Mouse (Mus musculus) ES-Bruce4 (cell line): ENCODE measurements at regions not wholly inside any gene's neighbourhood (a gene's known extent, or its start where the extent isn't known, plus 50 kb on each side); places are given as distances from the start of the nearest gene placed in this dataset.

Experiments
- CTCF ChIP-seq: IDR thresholded peaks from one replicate; pipeline ENCODE4 v1.8.1; 2011; ENCODE audit warnings: low read depth, low read length
- EP300 ChIP-seq: IDR thresholded peaks from 2 replicates; pipeline ENCODE4 v1.6.1; 2011; ENCODE audit warnings: low read depth, low read length; ENCODE audit not compliant: insufficient read depth
- POLR2A ChIP-seq: IDR thresholded peaks from one replicate; pipeline ENCODE4 v1.8.1; 2011; ENCODE audit warnings: low read length; ENCODE audit not compliant: insufficient read depth

DNA sequence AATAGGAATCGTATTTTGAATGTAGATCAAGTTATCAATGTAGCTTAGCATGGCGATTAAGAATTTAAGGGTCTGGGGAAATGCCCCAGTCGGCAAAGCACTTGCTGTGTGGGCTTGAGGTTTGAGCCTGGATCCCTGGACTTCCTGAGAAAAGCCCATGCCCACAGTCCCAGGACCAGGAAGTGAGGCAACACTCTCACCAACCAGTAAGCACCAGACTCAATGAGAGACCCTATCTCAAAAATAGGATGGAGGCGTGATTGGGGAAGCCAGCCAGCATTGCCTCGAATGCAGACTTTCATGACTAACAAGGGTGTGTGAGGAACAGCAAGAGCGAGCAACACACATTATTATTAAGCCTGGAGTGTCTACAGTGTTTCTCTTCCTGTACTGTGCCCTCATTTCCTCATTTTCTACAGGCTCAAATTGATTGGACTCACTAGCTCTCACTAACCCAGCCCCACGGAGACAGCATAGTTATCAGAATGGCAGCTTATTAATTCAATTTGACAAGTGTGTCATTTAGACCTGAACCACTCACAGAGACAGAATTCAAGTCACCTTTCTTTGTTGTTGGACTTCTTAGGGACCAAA, 170.1 kb downstream of the Ifng start:
- no peak for TF ChIP-seq CTCF
- TF ChIP-seq POLR2A: no peak
- no peak for TF ChIP-seq EP300
